Mouse (Mus musculus) hindbrain, embryonic 10.5 days (tissue): ENCODE results near the gene Rala. TPM values are rescaled to one million over a fixed set of nuclear protein-coding genes. Genes with fewer than 3 reads are reported as not detected.

Source experiments
- polyA plus RNA-seq: library from polyadenylated mRNA; unstranded; fragments of >200 nt; fragmentation: Nextera tagmentation; extraction: Ambion mirVana; gene quantifications from 2 replicates; pipeline ENCODE4 v1.2.1, GENCODE M21; 2016

Gene Rala
- polyA plus RNA-seq, 1 experiment from 2014 or later, result 128 TPM

Other genes starting within 250 kb of the Rala start
- 51.3 and 54.4 TPM in 2 replicates for gene Mplkip, start 249.0 kb downstream of the Rala start, polyA plus RNA-seq
- 3.1 and 3.7 TPM in 2 replicates for gene Sugct, start 248.7 kb downstream of the Rala start, polyA plus RNA-seq
- 15.0 and 16.3 TPM in 2 replicates for gene Cdk13, start 139.1 kb downstream of the Rala start, polyA plus RNA-seq
- gene Yae1d1, start 49.1 kb upstream of the Rala start, polyA plus RNA-seq, result 84.9 and 94.3 TPM in 2 replicates